Mouse (Mus musculus): ENCODE data around the gene H2-M3.

- no peak for TF ChIP-seq CTCF (conservative IDR thresholded peaks at IDR 0.05; ENCODE audit: low read length)
- no peak for TF ChIP-seq POU5F1 (IDR thresholded peaks at IDR 0.05; ENCODE audit: borderline replicate concordance, low read length)
- no peak for TF ChIP-seq NANOG (IDR thresholded peaks at IDR 0.05; ENCODE audit: borderline replicate concordance, low read length)
Measured at GRCm38 (mm10) chr17:37310146-37310699, 40.2 kb downstream of the H2-M3 start.

Measured in E14TG2a.4 (cell line).